Mouse (Mus musculus) adrenal gland, adult 8-10 months (tissue): ENCODE measurements around the gene Adam12. TPM values are rescaled to one million over a fixed set of nuclear protein-coding genes. Genes with fewer than 3 reads are reported as not detected.
A peak's percentile ranks its signal among the peaks of the same experiment; 100 is the strongest.

ENCODE experiments used
- DNase-seq: peaks from one replicate; pipeline ENCODE4 v3.0.0; 2022
- microRNA-seq, 2 experiments: library from miRNA; unstranded; fragments of <30 nt; microRNA quantifications; one replicate each; pipeline ENCODE4 v1.2.0; 2022
- total RNA-seq, 4 experiments: library from RNA; stranded (reverse); gene quantifications; 2 replicates each; pipeline ENCODE4 v1.2.4; 2022

Adam12 gene
- total RNA-seq, 4 experiments from 2014 or later = 5.3 to 7.2 (median 5.8) TPM

- DNase-seq = peak; percentile 21
Observed at GRCm38 (mm10) chr7:133863151-133863550, 368.8 kb downstream of the Adam12 start.

DNA sequence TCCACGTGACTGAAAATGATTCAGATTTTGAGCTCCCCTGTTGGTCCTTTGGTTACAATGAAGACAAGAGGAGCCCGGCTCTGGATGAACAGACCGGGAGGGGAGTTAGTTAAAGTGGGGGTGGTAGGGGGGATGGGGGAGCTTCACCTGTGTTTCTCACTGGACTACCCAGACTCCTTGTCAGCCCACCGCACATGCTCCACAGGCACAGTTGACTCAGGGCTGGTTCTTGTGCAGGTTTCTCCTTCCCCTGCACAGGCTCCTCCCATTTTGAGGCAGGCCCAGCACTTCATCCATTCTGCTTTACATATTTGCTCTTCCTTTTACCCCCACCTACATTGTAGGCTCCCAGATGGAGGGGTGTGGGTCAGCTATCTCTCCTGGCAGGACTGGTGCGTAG is 369.2 kb downstream of the Adam12 start:
- no peak for DNase-seq

DNA sequence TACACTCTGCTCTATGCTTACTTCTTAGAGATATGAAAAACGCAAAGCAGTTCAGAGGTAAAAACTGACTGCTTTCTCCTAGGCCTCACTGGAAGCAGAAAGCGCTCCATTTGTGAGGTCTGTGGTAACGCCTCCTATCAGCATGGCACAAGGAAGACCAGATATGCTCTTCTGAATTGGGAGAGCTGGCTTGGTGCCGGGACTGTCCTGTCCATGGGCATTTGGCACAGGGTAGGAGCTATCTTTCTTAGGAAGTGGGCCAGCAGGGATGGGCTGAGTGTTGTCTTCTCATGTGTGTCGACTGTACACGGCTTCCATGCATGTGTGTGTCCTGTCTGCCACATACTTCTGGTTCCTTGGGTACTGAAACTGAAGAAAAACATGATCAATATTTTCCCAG is 369.7 kb downstream of the Adam12 start:
- no peak for DNase-seq

GRCm38 (mm10) chr7:133859548-133859947 is 372.4 kb downstream of the Adam12 start:
- no peak for DNase-seq

DNA sequence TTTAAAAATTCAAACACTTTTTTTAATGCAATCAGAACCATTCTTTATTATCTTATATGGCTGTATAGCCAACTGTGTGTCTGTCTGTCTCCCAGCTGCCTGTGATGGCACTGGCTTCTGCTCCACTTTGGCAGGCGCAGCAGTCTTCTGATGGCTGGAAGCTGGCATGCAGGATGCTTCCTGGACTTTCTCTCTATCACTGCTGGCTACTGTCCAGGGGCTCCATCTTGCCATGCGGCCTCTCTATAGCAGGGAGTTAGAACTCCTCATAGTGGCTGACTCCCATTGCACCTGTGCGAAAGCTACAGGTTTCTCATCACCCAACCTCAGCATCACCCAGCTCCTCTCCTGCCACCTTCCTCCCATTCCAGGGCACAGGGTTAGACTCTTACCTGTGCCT is 373.4 kb downstream of the Adam12 start:
- no peak for DNase-seq

DNA sequence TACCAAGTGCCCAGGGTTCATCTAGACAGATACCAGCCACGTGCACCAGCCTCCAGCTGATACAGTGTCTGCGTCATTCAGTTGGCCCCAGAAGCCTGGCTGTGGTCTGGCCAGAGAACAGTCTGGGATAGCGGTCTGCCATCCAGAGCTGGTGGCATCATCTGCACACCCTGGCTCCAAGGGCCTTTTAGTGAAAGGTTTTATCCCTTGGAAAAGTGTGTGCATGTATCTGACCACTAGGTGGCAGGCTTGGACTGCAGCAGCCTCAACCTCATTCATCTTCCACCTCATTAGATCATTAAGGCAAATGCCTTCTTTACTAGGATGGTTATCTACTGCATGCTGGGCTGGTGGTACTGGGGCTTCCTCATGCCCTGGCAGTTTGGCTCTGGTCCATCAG is 375.7 kb downstream of the Adam12 start:
- DNase-seq = peak; percentile 59

GRCm38 (mm10) chr7:133850735-133851134 is 381.2 kb downstream of the Adam12 start:
- DNase-seq = no peak

GRCm38 (mm10) chr7:133848180-133848579 is 383.8 kb downstream of the Adam12 start:
- DNase-seq = no peak

DNA sequence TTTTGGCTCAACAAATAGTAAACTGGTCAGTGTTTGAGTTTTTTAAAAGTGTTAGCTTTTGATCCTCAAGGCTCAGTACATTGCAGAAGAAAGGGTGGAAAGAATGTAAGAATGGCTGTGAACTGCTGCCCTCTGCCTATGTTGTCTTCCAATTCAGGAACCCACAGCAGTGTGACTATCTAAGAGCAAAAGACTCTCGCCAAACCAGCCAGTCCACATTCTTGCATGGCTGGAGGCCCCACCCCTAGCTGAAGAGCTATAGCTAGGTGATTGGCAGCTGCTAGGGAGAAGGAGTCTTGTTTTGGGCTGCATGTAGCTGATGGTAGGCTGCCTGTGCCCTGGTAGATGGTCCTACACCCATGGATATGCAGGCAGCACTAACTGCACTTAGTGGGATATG is 384.8 kb downstream of the Adam12 start:
- no peak for DNase-seq

GRCm38 (mm10) chr7:133842079-133842478 is 389.9 kb downstream of the Adam12 start:
- DNase-seq = no peak

GRCm38 (mm10) chr7:133839546-133839945 is 392.4 kb downstream of the Adam12 start:
- DNase-seq = no peak

Small RNA genes lying within 50 kb of the gene (microRNA-seq; reads per million reads assigned to microRNA genes)
- gene Gm23631 = 0 reads per million in 2 experiments

Other genes with a start within 250 kb of the Adam12 start
- 10 to 100 TPM in 2 of 4 experiments, 1 to 10 TPM in 2; 7.4 to 18.0 (median 13.2) TPM for gene D7Ertd443e, start 153.5 kb upstream of the Adam12 start, total RNA-seq